Mouse (Mus musculus): Measurements from ENCODE around the gene Bcl7b.

Gene Bcl7b

DNA sequence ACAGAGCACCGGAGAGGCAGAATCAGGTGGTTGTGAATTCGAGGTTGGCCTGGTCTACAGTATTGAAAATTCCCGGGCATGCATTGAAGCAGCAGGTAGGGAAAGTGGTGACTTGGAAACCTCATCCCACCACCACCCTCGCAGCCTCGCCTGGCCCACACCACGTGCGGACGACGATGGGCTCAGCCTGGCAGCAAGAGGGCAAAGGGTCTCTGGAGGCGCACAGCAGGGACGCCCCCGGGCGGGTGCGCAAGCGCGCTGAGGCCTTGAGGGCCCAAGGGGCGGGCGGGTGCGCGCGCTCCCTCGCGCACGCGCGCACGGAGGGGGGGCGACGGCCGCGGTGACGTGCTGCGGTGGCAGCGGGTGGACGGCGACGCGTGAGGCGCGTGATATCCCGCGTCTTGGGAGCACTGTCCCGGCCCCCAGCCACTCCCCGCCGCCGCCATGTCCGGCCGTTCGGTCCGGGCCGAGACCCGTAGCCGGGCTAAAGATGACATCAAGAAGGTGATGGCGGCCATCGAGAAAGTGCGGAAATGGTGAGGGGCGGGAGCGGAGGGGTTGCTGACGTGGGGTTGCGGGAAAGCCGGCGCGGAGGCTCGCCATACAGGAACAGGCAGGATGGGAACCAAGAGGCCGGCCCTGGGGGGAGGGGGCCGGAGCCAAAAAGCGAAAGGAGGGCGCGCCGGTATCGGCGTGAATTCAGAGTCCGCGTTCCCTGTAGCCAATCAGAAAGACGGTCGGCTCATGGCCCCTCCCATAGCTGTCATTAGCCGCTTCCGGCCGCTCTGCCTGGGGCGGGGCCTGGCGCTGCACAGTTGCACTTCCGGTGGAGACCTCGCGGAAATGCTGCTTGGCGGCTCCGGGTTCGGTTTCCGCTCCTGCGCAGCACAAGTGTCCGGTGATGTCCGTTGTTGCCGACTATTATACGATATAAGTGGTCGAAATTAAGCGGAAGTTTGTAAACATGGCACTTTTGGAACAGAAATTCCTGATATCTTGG is at the start of gene Bcl7b:
Gene Bcl7b, plus strand, starts transcription at position 221 of the 1,000 bp plus-strand sequence.
- CTCF ChIA-PET: no interaction called here

DNA sequence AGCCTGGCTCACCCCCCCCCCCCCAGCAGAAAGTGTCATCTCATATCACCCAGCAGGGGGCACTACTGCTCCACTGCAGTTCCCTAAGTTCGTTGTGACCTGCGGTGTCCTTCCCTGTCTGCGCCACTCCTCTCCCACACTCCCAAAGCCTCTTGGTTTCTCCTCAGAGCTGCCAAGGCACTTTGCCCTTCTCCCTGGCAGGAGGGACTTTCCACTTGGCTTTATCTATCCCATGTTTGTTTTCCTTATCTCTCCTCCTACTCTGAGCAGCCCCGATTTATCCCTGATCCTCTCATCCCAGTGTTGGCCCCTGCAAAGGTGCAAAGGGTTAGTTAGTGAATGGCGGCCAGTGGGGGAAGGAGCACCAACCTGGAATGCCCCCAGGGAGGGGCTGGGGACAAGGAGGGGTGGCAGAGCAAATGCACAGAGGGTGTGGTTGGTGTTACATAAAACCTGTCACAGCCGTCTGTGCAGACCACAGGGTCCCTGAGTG is 49.4 kb upstream of the Bcl7b start:
- CTCF ChIA-PET: interaction anchor here (0.6 to 1.9 kb wide), 5 partner anchors 71 to 618 kb away, joined by 3 to 18 read pairs (median 8); no protein-coding TSS in a partner anchor

DNA sequence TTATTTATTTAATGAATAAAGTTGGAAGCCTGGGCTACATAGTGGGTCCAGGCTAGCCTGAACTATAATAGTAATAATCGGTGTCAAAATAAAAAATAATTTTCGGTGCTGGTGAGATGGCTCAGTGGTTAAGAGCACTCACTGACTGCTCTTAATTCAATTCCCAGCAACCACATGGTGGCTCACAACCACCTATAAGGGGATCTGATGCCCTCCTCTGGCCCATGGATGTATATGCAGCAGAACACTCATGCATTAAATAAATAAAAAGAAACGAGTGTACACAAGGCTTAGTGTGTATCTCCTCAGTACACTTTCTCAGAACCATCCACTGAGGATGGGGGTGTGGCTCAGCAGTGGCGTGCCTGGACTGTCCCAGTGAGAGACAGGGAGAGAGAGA is 47.3 kb upstream of the Bcl7b start:
- CTCF ChIA-PET: no interaction called here

DNA sequence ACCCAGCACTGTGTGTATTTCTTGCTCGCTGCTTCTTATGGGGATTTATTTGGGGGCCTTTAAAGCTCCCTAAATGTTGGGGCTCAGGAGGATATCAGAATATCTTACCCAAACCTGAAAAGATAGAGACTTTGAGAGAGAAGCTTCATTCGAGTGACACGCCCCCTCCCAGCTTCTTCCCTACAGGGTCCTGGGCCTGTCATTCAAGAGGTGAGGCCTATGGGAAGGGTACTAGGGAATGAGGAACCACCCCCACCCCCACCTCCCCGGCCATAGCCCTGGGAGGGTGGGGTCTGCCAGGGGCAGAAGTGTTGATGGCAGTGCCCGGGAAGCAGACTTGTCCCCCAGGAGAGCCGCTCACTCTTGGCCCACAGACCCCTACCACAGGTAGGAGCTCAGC is 42.0 kb upstream of the Bcl7b start:
- CTCF ChIA-PET: no interaction called here

DNA sequence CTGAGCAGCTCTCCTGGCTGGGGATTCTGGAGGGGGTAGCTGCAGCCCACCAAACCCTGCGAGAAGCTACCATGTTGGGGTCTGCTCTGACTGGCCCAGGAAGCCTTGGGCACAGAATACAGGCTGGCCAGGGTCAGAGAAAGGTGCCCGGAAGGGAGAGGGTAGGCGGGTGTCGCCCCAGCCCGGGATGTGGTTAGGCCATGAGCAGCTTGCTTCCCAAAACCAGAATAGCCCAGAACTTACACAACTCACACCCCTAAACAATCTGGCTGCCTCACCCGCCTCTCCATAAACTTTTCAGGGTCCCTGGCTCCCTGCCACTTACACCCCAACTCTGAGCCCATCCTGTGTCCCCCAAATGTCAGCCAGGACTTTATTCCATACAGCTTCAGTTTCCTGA is 40.4 kb upstream of the Bcl7b start:
- CTCF ChIA-PET: no interaction called here

DNA sequence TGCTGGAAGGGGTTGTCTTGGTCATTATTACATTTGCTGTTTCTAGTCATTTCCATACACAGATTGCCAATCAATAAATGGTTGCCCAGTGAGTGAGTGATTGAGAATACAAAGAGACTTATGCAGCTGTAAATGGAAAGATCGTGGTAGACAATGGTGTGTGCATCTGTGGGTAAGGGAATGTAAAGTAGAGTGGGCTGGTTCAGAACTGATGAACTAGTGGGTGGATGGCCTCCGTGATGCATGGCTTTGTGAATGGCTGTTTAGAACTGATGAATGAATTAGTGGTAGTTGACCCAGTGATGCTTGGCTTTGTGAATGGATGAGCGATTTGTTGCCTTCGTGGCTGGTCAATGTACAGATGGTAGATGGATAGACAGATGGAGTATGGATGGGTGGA is 38.3 kb upstream of the Bcl7b start:
- CTCF ChIA-PET: interaction anchor here (0.7 kb wide), 1 partner anchor 157 kb away, joined by 4 read pairs; no protein-coding TSS in a partner anchor

DNA sequence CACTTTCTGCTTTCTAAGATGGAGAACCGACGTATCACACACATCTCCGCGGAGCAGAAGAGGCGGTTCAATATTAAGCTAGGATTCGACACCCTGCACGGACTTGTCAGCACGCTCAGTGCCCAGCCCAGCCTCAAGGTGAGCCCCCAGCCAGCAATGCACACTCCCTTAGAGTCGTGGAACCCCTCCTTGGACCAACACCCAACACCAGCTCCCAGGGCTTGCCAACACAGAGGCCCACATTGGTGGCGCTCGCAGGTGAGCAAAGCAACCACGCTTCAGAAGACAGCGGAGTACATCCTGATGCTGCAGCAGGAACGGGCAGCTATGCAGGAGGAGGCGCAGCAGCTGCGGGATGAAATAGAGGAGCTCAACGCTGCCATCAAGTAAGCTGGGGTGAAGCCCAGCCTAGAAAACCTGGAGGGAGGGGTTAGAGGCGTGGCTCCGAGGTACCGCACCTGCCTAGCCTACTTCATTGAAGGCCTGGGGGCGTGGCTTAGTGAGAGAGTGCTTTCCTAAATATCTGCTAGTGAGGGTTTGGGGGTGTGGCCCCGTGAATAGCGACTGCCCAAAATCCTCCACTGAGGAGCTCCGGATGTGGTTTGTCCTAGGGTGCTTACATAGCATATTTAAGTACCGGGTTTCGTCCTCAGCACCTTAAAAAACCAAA is 34.2 kb upstream of the Bcl7b start:
- CTCF ChIA-PET: interaction anchor here (0.7 kb wide), 1 partner anchor 110 kb away, joined by 3 read pairs; no protein-coding TSS in a partner anchor

DNA sequence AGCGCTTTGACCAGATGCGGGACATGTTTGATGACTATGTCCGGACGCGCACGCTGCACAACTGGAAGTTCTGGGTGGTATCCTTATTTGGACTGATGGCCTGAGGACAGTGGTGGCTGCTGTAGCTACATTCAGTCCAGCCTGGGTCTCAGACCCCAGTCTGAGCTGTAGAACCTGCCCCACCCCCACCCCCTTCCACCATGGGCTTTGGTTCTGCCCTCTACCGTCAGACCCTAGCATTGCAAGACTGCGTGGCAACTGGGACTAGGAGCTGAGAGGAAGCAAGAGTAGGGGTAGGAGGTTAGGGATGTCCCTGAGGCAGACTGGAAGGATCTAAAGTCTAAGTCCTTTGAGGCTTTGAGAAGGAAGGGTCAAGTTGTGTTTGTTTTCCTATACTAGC is 33.5 kb upstream of the Bcl7b start:
- CTCF ChIA-PET: interaction anchor here (0.7 kb wide), 1 partner anchor 110 kb away, joined by 3 read pairs; no protein-coding TSS in a partner anchor

DNA sequence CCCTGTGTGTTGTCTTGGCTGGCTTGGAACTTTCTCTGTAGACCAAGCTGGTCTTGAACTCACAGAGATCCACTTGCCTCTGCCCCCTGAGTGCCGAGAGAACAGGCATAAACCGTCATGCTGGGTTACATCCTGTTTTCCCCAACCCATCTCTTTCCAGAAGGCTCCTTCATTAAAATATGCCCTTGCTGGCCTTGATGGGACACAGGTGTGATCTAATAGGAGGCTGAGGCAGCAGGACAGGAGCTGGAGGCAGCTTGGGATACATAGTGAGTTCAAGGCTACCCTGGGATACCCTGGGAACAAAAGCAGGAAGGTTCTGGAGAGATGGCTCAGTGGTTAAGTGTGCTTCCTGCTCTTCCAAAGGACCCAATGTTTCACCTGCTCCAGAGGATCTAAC is 28.2 kb upstream of the Bcl7b start:
- CTCF ChIA-PET: no interaction called here

DNA sequence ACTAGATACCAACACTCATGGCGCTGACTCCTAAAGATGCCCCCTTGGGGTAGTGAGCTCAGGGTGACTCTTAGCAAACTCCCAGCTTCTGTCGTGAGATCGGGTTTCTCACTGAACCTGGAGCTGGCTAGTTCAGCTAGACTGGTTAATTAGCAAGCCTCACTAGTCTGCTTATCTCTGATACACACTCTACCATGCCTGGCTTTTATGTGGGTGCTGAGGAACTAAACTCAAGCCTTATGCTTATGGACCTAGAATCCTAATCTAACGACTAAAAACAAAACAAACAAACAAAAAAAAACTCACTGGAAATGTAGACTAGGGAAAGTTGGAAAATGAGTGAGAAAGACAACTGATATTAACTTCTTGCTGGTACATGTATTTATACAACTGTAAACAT is 23.6 kb upstream of the Bcl7b start:
- CTCF ChIA-PET: no interaction called here

DNA sequence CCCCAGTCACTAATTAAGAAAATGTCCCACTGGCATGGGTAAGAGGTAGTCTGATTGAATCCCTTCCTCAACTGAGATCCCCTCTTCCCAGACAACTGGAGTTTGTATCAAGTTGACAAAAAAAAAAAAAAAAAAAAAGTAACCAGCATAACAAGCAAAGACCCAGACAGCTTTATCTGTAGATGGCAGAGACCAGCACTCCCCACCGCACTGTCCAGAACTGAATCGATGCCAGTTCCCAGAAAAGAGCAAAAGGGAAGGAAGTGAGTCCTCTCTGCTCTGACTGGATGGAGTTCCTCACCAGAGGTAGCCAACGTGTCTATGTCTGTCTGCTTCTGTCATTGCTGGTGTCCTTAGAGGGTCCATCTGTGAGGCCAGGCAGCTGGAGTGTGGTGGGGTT is 22.6 kb upstream of the Bcl7b start:
- CTCF ChIA-PET: no interaction called here

DNA sequence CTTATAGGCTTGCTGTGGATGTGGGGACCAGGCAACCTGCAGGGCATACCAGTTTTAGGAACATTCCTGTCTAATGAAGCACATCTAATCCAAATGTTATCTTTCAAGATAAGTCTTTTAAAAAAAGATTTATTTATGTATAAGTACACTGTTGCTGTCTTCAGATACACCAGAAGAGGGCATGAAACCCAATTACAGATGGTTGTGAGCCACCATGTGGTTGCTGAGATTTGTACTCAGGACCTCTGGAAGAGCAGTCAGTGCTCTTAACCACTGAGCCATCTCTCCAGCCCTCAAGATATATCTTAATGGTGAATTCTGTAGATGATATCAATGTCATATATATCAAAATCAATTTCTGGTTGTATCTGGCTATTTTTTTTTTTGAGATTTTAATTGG is 22.1 kb upstream of the Bcl7b start:
- CTCF ChIA-PET: no interaction called here

DNA sequence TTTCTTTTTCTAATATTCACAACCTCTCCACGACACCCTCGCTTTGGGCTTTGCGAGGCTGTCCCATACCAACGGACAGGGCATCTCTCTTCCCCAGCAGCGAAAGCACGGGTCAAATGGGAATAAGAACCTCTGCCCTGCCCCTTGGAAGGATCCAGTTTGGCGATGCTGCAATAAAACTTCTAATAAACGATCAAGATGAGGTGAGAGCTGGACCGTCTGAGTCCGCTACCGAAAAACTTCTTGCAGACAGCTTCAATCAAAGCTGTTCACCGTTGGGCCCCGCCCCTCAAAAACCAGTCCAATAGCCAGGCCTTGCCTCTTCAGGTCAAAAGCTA is 19.4 kb upstream of the Bcl7b start:
- CTCF ChIA-PET: interaction anchor here (0.5 kb wide), 1 partner anchor 40 kb away, joined by 21 read pairs; no protein-coding TSS in a partner anchor

DNA sequence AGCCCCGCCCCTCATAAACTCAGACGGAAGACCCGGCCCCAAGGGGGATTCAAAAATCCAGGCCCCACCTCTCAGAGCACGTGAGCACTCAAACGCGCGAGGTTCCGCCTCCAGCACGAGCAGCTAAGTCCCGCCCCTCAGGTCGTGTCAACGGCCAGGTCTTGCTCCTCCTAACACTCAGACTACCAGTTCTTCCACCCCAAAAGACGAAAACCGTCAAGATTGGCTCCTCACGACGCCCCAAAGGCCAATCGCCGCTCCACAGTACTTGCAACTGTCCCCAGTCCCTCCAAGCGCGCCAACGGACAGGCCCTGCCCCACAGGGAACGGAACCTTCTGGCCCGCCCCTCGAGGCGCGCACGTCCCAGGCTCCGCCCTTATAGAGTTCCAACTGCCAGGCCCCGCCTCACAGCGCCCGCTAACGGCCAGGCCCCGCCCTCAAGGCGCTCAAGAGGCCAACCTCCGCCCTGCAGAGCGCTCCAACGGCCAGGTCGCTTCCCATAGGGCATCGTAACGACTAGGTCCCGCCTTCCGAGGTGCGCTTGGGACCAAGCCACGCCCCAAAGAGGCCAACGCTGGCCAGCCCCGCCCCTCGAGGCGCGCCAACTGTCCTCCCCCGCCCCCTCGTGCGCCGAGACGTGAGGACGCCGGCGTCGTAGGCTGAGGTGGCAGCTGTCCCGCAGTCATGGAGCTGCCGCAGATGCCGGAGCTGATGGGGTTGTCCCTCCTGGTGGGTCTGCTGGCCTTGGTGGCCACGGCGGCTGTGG is 18.8 kb upstream of the Bcl7b start, which contains the start of gene Tbl2:
Gene Tbl2, plus strand, starts transcription at position 605 of the 767 bp plus-strand sequence.
- CTCF ChIA-PET: interaction anchor here (0.6 kb wide), 1 partner anchor 108 kb away, joined by 8 read pairs; no protein-coding TSS in a partner anchor

DNA sequence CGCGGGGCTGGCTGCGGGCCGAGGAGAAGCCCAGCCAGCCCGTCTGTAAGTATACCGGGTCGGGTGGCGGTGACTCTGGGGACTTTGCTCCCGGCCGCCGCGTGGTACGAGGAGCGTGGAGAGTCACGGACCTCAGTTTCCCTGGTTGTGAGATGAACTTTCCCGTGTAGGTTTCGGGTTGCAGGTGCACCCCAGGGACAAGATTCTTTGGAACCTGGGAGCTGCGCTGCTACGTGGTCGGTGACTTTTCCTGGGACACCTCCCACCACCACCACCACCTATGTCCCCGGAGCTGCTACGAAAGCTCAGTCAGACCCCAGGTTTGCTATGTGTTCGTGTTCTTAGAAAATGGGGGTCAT is 18.3 kb upstream of the Bcl7b start:
- CTCF ChIA-PET: interaction anchor here (0.5 kb wide), 1 partner anchor 26 kb away, joined by 3 read pairs; no protein-coding TSS in a partner anchor

DNA sequence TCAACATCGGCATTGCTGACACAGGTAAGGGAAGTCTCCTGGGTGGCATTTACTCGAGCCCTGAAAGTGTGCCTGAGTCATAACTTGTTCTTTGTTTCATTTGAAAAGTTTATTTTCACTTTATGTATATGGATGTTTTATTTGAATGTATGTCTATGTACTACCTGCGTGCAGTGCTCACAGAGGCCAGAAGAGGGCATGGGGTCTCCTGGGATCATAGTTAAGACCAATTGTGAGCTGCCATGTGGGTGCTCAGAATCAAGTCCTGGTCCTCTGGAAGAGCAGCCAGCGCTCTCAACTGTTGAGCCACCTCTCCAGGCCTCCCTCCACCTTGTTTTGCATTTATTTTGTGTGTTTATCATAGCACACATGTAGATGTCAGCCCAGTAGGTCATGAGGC is 11.6 kb upstream of the Bcl7b start:
- CTCF ChIA-PET: interaction anchor here (0.7 kb wide), 1 partner anchor 528 kb away, joined by 3 read pairs; no protein-coding TSS in a partner anchor

DNA sequence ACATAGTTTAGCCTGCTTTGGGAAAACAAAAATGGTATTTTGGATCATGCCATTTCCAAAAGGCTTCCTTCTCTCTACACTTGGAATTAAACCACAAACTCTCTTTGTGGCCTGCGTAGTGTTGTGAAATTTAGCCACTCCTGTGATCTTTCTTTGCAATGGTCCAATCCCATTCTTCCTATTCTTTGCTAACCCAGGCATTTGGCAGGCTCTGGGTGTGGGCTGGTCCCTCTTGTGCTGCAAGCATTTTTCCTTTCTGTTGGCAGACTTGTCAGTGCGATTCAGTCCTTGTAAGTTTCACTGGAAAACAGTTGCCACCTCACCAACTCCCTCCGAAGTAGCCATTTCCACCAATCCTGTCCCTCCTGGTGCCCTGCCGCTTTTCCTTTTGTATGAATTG is 6.9 kb upstream of the Bcl7b start:
- CTCF ChIA-PET: no interaction called here

DNA sequence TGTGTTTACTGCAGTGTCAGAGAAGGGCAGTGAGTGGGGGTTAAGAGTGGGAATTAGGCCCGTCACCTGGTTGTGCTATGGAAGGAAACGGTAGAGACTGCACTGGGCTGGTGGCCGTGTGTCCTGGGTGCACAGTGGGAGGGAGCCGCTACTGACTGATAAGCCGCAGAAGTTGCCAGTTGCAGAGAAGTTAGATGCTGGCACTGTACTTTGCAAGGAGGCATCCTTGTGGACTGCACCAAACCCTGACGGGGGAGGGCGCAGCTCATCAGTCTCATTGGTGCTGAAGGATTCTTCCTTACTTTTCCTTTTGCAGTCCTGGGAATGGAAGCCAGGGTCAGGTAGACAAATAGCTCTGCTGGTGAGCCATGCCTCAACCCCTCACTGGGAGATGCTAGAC is 6.4 kb upstream of the Bcl7b start:
- CTCF ChIA-PET: no interaction called here

DNA sequence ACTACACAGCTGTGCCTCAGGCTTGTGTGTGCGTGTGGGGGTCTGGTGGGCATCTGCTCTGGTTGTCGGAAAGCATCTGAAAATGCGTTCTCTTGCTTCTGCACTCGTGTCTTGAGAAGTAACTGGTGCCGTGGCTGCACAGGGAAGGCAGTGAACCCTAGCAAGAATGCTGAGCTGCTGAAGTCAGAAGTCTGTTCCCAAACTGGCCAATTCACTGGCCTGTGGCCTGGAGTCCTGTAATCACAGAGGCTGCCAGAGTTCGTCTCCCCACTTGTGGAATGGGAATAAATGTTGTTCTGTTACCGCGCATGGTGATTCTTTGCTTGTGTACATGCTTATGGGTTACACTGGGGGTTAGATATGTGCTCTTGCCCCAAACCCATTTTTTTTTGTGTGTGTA is 5.7 kb upstream of the Bcl7b start:
- CTCF ChIA-PET: no interaction called here

DNA sequence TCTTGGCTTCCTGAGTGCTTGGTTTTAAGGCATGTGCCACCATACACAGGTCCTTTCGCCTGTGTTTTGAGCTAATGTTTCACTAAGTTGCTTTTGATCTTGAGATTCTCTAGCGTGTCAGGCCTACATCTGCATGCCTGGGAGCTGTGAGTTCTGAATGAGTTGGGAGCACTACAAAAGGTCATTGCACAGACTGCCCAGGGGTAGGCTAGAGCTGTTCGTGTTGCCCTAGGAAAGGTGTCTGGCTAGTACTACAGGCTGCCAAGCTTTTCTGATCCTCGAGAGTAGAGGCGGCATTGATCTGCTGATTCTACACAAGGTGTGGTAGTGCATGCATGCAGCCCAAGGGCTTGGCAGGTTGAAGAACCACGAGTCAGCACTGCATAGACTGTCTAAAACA is 5.3 kb upstream of the Bcl7b start:
- CTCF ChIA-PET: no interaction called here

DNA sequence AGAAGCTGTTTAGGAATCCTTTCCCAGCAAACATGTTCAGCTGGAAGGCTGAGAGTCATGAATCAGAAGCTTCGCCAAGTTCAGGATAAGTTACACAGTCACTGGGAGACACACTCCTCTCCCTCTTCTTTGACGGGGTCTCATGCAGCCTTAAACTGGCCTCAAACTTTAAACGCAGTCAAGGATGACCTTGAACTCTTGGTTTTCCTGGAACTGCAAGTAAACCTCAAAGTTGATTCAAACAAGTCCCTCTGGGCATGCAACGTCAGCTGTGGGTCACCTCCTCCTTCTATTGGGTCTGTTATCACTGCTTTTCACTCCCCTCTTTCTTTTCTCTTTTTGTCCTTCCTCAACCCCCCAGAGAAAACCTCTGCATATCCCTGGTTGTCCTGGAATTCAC is 1.2 kb upstream of the Bcl7b start:
- CTCF ChIA-PET: interaction anchor here (0.7 kb wide), 2 partner anchors 31 to 64 kb away, joined by 7 to 11 read pairs; no protein-coding TSS in a partner anchor

DNA sequence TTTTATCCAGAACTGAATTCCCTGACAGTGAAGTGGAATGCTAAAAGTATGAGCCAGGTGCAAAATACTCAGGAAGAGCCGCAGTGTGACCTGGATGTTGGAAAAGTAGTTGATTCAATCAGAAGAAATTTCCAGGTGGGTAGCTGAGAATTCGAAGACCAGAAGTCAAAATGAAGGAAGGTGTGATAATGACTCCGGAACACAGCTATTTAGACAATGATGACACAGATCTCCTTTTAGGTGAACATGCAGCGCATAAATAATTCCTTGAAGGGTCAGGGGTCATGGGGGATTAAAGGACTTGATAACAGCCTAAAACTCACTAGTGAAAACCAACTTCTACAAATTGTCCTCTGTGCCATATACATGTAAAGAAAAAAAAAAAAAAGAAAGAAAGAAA is 614 bp upstream of the Bcl7b start:
- CTCF ChIA-PET: interaction anchor here (0.7 kb wide), 1 partner anchor 64 kb away, joined by 7 read pairs; no protein-coding TSS in a partner anchor

All from spleen, embryonic (tissue).